Mouse (Mus musculus): ENCODE measurements around the gene Ctnnd2.

GRCm38 (mm10) chr15:30895063-30895462, 722.7 kb downstream of the Ctnnd2 start:
- TF ChIP-seq GATA1 (IDR thresholded peaks at IDR 0.05; ENCODE audit: borderline replicate concordance, low read length) (no peak), FLI1 (IDR thresholded peaks at IDR 0.05; ENCODE audit: low read length) (no peak)
